Mouse (Mus musculus): ENCODE data around the gene Ggt1.
A peak's percentile ranks its signal among the peaks of the same experiment; 100 is the strongest.

The Ggt1 gene

GRCm38 (mm10) chr10:75634610-75635009 lies 73.2 kb downstream of the Ggt1 start:
- no peak for DNase-seq

GRCm38 (mm10) chr10:75635019-75635692 lies 73.8 kb downstream of the Ggt1 start:
- DNase-seq, result no peak

- peak; percentile 85 for DNase-seq
These were observed 74.3 kb downstream of the Ggt1 start for GRCm38 (mm10) chr10:75635693-75636055.

All from right cerebral cortex, adult 18-20 months (tissue).